Mouse (Mus musculus) adrenal gland (tissue): ENCODE measurements around the gene Llph.

Experiments used
- intact Hi-C: fragments of 180-260 bp; cut with DNase I; formaldehyde crosslinking; loops from one replicate; pipeline ENCODE4 v1.15.1; 2025
- long read RNA-seq, 2 experiments: library from polyadenylated mRNA; unstranded; transcript quantifications; one replicate each; pipeline ENCODE4 v2.0.0; 2020; ENCODE audit warnings: borderline replicate concordance in 1 of 2; ENCODE audit not compliant: insufficient replicate concordance in 1 of 2

Llph gene
- long read RNA-seq, experiment 1, transcript Llph-201 (3 exons, 1,664 nt) = major isoform, 82 of 97 reads
- long read RNA-seq, experiment 1, transcript Llph-202 (3 exons, 1,463 nt) = minor isoform, 5 of 97 reads
- long read RNA-seq, experiment 1, partial matches to known transcripts = 5 of 97 reads
- long read RNA-seq, experiment 1, other reads (novel, unspliced or antisense) = 4 of 97 reads
- long read RNA-seq, experiment 2, transcript Llph-202 (3 exons, 1,463 nt) = minor isoform, 7 of 84 reads
- long read RNA-seq, experiment 2, transcript Llph-201 (3 exons, 1,664 nt) = major isoform, 66 of 84 reads
- long read RNA-seq, experiment 2, partial matches to known transcripts = 9 of 84 reads
- long read RNA-seq, experiment 2, other reads (novel, unspliced or antisense) = 2 of 84 reads

GRCm38 (mm10) chr10:120226871-120227661 is at the start of gene Llph:
Gene Llph (plus strand): TSS chr10:120227070.
- intact Hi-C loops = no loop called here

DNA sequence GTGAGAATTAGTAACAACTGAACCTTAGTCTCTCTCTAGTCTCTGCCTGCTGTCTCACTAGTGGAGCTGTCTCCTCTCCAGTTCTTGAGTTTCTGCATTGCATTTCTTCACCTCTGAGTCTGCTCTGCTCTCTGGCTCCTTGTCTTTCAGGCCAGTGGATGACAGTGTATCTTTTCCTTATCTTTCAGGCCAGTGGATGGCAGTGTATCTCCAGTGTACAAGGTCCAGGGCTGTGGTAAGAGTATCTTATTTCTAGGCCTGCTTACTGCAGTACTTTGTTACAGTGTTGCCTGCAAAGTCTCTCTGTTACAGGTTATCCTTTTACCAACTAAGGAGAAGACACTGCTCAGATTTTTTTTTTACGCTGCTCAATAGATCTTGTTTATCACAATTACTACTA is 44.0 kb upstream of the Llph start:
- intact Hi-C loops = no loop called here

- intact Hi-C loops = no loop called here
Observed at GRCm38 (mm10) chr10:120183342-120183741, 43.5 kb upstream of the Llph start.

DNA sequence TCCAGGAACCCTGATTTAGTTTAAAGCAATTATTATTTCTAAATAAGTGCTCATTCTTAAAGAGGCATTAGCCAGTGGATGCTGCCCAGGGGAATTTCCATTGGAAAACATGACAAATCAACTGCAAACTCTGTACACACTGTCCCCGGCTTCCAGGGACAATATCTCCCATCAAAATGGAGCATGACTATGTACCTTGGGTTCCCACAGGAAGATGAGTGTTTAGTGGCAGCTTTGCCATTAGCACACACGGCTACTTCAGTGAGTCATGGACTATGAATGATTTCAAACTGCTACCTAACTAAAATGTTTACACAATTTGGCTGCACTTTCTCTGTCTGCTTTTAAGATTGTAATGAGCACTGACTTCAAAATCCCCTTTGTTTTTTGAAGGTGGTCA is 38.4 kb upstream of the Llph start:
- intact Hi-C loops = no loop called here

- intact Hi-C loops = no loop called here
Observed at GRCm38 (mm10) chr10:120189276-120189675, 37.6 kb upstream of the Llph start.

- intact Hi-C loops = no loop called here
Observed at GRCm38 (mm10) chr10:120189782-120190181, 37.1 kb upstream of the Llph start.

- intact Hi-C loops = no loop called here
Observed at GRCm38 (mm10) chr10:120191165-120191564, 35.7 kb upstream of the Llph start.

GRCm38 (mm10) chr10:120192278-120192677 is 34.6 kb upstream of the Llph start:
- intact Hi-C loops = no loop called here

DNA sequence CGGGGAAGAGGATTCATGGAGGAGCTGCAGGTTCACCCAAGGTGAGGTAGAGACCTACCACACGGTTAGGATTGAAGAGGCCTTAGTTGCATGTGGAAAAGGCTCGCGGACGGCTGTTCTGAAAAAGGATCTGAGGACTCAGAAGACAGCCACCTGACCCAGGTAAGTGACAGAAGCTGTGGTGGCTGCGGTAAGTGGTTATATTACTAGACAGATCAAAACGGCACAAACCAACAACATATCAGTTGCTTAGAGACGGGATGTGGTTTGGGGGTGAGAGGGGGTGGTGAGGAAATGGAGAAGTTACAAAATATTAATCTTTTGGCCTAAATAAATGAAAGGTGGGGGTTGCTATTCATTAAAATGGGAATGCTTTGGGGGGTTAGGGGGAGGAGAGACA is 33.6 kb upstream of the Llph start:
- intact Hi-C loops = no loop called here

- intact Hi-C loops = no loop called here
Observed at GRCm38 (mm10) chr10:120197061-120197835, 29.6 kb upstream of the Llph start.

DNA sequence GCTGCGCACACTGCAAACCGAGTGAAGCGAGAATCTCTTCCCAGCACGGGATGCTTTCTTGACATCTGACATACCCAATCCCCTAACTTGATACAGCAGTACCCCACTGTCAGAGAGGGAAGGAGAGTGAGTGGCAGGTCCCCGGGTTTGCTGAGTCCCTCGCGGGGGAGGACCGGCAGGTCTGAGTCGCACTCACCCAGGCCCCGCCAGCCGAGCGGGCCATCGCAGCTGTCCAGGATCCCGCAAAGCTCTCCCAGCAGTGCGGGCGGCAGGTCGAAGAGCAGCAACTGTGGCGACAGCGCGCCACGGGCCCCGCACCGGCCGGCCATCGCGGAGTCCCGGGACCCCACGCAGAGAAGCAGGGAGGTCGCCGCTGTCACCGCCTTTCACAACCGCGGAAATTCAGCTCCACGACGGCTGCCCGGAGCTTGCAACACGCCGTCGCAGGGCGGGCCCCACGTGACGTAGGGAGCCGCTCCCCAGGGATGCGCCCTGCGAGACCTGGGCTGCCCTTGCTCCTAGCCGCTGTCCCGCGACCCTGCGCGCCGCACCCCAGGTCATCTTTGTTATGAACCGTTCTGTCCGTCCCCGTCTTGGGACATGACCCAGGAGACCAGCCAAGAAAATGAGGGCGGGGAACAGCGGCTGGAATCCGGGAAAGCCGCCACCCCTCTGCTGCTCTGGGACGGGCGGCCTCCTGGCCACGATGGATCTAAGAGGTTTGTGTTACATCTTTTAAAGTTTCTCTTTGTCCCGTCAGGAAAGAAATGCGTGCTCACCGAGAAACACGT is 25.5 kb upstream of the Llph start, which contains the start of gene Tmbim4:
Gene Tmbim4 (plus strand): TSS at position 460 of the 791 bp plus-strand sequence.
- intact Hi-C loops = no loop called here

GRCm38 (mm10) chr10:120201961-120202402 is 24.9 kb upstream of the Llph start, which contains the start of gene Irak3:
Gene Irak3 (minus strand): TSS chr10:120202130.
- intact Hi-C loops = no loop called here

- intact Hi-C loops = no loop called here
Observed at GRCm38 (mm10) chr10:120202467-120203250, 24.2 kb upstream of the Llph start.

- intact Hi-C loops = no loop called here
Observed at GRCm38 (mm10) chr10:120204591-120205210, 22.2 kb upstream of the Llph start.

DNA sequence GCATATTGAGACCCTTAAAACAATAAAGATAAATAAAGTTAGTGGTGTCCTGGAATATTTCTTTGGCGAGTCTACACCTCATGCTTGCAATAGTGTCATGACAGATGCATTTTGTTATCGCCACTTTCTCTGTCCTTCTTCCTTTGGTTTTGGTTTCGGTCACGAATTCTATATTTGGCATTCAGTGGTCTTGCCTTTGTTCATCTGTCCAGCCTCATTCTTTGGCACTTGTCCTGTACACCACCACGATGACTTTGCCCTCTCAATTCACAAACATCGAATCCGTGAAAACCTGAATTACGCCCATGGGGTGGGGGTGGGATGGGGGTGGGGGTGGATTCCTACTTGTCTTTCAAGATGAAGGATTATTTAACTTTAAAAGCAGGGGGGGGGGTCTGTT is 18.9 kb upstream of the Llph start:
- intact Hi-C loops = no loop called here

DNA sequence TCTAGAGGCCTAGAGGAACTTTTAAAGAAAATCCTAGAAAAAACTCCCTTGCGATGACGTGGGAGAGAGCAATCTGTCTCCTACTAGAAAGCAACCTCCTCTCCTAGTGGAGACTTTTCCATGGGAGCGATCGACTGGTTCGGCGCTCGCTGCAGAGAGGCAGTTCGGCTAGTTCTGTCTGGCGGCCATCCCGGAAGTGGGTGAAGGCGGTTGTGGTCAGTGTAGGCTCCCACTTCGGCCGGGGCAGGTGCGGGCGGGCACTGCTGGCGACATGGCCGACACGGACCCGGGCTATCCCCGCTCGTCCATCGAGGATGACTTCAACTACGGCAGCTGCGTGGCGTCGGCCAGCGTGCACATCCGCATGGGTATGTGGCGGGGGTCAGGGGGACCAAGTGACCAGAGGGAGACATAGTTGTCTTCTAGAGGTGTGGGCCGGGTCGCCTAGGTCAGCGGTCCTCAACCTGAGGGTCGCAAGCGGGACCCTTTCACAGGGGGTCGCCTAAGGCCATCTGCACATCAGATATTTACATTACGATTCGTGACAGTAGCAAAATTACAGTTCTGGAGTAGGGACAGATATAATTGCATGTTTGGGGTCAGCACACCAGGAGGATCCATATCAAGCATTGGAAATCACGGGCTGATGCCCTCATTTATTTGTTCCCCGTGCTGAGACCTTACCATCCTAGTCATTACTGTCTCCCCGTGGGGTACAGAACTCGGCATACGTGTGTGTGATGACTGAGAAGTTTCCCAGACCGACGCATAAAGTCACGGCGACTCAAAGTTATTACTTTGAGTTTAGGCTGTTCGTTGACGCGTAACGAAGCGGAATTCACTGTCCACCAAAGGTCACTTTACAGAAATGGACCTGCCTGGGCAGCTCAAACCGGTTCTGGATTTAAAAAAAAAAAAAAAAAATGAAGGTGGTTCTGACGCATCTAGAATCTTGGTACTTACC is 18.0 kb upstream of the Llph start:
- intact Hi-C loops = no loop called here

- intact Hi-C loops = no loop called here
Observed at GRCm38 (mm10) chr10:120209539-120209925, 17.3 kb upstream of the Llph start.

DNA sequence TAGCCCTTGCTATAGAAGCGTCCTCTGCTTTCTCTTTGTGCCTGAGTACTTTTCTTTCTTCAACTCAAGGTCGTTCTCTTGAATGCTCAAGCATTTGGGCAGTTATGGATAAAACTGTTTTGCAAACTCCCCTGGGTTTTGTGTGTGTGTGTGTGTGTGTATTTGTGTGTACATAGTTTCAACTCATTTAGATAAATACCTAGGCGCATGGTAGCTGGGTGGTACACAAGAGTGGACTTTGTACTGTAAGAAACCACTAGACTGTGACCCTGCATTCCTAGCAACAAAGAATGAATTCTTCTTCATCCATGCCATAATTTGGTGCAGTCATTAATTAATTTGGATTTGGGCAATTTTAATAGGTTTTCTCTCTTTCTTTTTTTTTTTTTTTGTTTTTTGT is 16.8 kb upstream of the Llph start:
- intact Hi-C loops = no loop called here
